Mouse (Mus musculus): ENCODE results near the gene Gm49325. TPM values are rescaled to one million over a fixed set of nuclear protein-coding genes. Genes with fewer than 3 reads are reported as not detected.
"Not testable (repeated sequence)": the region's sequence is repeated elsewhere in the genome, so short reads cannot be mapped to it uniquely, and the experiment has no call there.

Gene Gm49325
- polyA plus RNA-seq, 1 experiment from 2014 or later = 4.8 TPM

GRCm38 (mm10) chr10:77663949-77664665 lies 58.1 kb downstream of the Gm49325 start:
- Histone ChIP-seq H3K36me3 (no peaks in the 10 kb centered on the region), H3K9ac (no peak overlapping the region), H3K4me1 (no peaks in the 10 kb centered on the region), H3K27ac (no peak overlapping the region), H3K27me3 (replicated peaks) (no peaks in the 10 kb centered on the region), H3K4me3 (replicated peaks) (no peak overlapping the region), H3K9me3 (no peaks in the 10 kb centered on the region), H3K4me2 (no peak overlapping the region; the same call in 1 of the 2 replicates)
- WGBS = 43% methylated on average over 43 of the region's 43 CpGs
- ATAC-seq (ENCODE audit: insufficient read depth, low FRiP score, low read depth) = no peak

GRCm38 (mm10) chr10:77666342-77666741 lies 60.3 kb downstream of the Gm49325 start:
- ATAC-seq (ENCODE audit: insufficient read depth, low FRiP score, low read depth) = no peak
- no peaks in the 10 kb centered on the region for H3K9me3 ChIP-seq
- H3K27ac ChIP-seq = no peak overlapping the region
- no peak overlapping the region for H3K4me2 ChIP-seq
- no peaks in the 10 kb centered on the region for H3K36me3 ChIP-seq
- H3K4me3 ChIP-seq (replicated peaks) = no peak overlapping the region
- no peak overlapping the region for H3K9ac ChIP-seq
- H3K27me3 ChIP-seq (replicated peaks) = no peaks in the 10 kb centered on the region
- WGBS = 62% methylated on average over 8 of the region's 8 CpGs
- H3K4me1 ChIP-seq = no peaks in the 10 kb centered on the region

- Histone ChIP-seq H3K4me1 (no peaks in the 10 kb centered on the region), H3K9me3 (no peaks in the 10 kb centered on the region), H3K27me3 (replicated peaks) (no peaks in the 10 kb centered on the region), H3K9ac (no peak overlapping the region), H3K27ac (no peak overlapping the region), H3K36me3 (no peaks in the 10 kb centered on the region), H3K4me2 (no peak overlapping the region), H3K4me3 (replicated peaks) (no peak overlapping the region)
- WGBS = 77% methylated on average over 4 of the region's 4 CpGs
- ATAC-seq (ENCODE audit: insufficient read depth, low FRiP score, low read depth) = no peak
Observed at GRCm38 (mm10) chr10:77667402-77667801, 61.4 kb downstream of the Gm49325 start.

- Histone ChIP-seq H3K9me3 (no peaks in the 10 kb centered on the region), H3K4me1 (no peaks in the 10 kb centered on the region), H3K9ac (no peak overlapping the region), H3K4me2 (no peak overlapping the region), H3K27me3 (replicated peaks) (no peaks in the 10 kb centered on the region), H3K36me3 (no peaks in the 10 kb centered on the region), H3K27ac (no peak overlapping the region), H3K4me3 (replicated peaks) (no peak overlapping the region)
- no peak for ATAC-seq (ENCODE audit: insufficient read depth, low FRiP score, low read depth)
- 79% methylated on average over 4 of the region's 4 CpGs for WGBS
Observed at GRCm38 (mm10) chr10:77670710-77671109, 64.7 kb downstream of the Gm49325 start.

GRCm38 (mm10) chr10:77671519-77671918 lies 65.5 kb downstream of the Gm49325 start:
- Histone ChIP-seq H3K27ac (no peak overlapping the region), H3K9ac (no peak overlapping the region), H3K27me3 (replicated peaks) (peaks cover 2% of the 10 kb centered on the region; the same call in 1 of the 2 replicates), H3K36me3 (no peaks in the 10 kb centered on the region), H3K4me1 (no peaks in the 10 kb centered on the region), H3K9me3 (no peaks in the 10 kb centered on the region), H3K4me2 (no peak overlapping the region), H3K4me3 (replicated peaks) (no peak overlapping the region)
- no peak for ATAC-seq (ENCODE audit: insufficient read depth, low FRiP score, low read depth)
- WGBS = 33% methylated on average over 4 of the region's 4 CpGs

GRCm38 (mm10) chr10:77673765-77674164 lies 67.8 kb downstream of the Gm49325 start:
- Histone ChIP-seq H3K4me3 (replicated peaks) (no peak overlapping the region), H3K9ac (no peak overlapping the region), H3K27me3 (replicated peaks) (peaks cover 22% of the 10 kb centered on the region), H3K27ac (no peak overlapping the region), H3K9me3 (no peaks in the 10 kb centered on the region), H3K4me2 (no peak overlapping the region), H3K4me1 (peaks cover 10% of the 10 kb centered on the region), H3K36me3 (no peaks in the 10 kb centered on the region)
- WGBS = 56% methylated on average over 13 of the region's 13 CpGs
- ATAC-seq (ENCODE audit: insufficient read depth, low FRiP score, low read depth) = no peak

- ATAC-seq (ENCODE audit: insufficient read depth, low FRiP score, low read depth) = no peak
- no peaks in the 10 kb centered on the region for H3K9me3 ChIP-seq
- H3K4me3 ChIP-seq (replicated peaks) = peak overlapping the region; percentile 32
- H3K4me2 ChIP-seq = peak overlapping the region; percentile 58
- H3K36me3 ChIP-seq = no peaks in the 10 kb centered on the region
- no peak overlapping the region for H3K27ac ChIP-seq
- H3K27me3 ChIP-seq (replicated peaks) = peaks cover 26% of the 10 kb centered on the region
- H3K4me1 ChIP-seq = peaks cover 10% of the 10 kb centered on the region
- no peak overlapping the region for H3K9ac ChIP-seq
- under 1% methylated on average over 35 of the region's 35 CpGs for WGBS
Observed at GRCm38 (mm10) chr10:77677562-77677961, 71.6 kb downstream of the Gm49325 start.

GRCm38 (mm10) chr10:77682994-77683393 lies 77.0 kb downstream of the Gm49325 start:
- Histone ChIP-seq H3K9me3 (no peaks in the 10 kb centered on the region), H3K4me3 (replicated peaks) (no peak overlapping the region), H3K4me2 (no peak overlapping the region), H3K9ac (no peak overlapping the region), H3K36me3 (no peaks in the 10 kb centered on the region), H3K27ac (no peak overlapping the region), H3K27me3 (replicated peaks) (peaks cover 22% of the 10 kb centered on the region), H3K4me1 (peaks cover 6% of the 10 kb centered on the region)
- ATAC-seq (ENCODE audit: insufficient read depth, low FRiP score, low read depth) = no peak
- WGBS = 77% methylated on average over 7 of the region's 7 CpGs

GRCm38 (mm10) chr10:77684181-77684580 lies 78.2 kb downstream of the Gm49325 start:
- H3K4me1 ChIP-seq = 0 out of 2 replicates have a peak, but pooled peaks cover 3% of the 10 kb centered on the region
- H3K4me2 ChIP-seq = no peak overlapping the region
- WGBS = 35% methylated on average over 8 of the region's 8 CpGs
- no peaks in the 10 kb centered on the region for H3K36me3 ChIP-seq
- H3K27ac ChIP-seq = no peak overlapping the region
- H3K9me3 ChIP-seq = no peaks in the 10 kb centered on the region
- H3K9ac ChIP-seq = no peak overlapping the region
- peaks cover 13% of the 10 kb centered on the region for H3K27me3 ChIP-seq (replicated peaks)
- no peak overlapping the region for H3K4me3 ChIP-seq (replicated peaks)
- no peak for ATAC-seq (ENCODE audit: insufficient read depth, low FRiP score, low read depth)

- 0 out of 2 replicates have a peak, but pooled peaks cover 3% of the 10 kb centered on the region for H3K4me1 ChIP-seq
- no peaks in the 10 kb centered on the region for H3K36me3 ChIP-seq
- H3K4me2 ChIP-seq = peak within 1 kb of the TSS; percentile 33
- H3K9ac ChIP-seq = no peak within 1 kb of the TSS
- ATAC-seq (ENCODE audit: insufficient read depth, low FRiP score, low read depth) = peak; percentile 69
- H3K27ac ChIP-seq = peak within 1 kb of the TSS; percentile 64
- H3K4me3 ChIP-seq (replicated peaks) = no peak within 1 kb of the TSS
- 7% methylated on average over 22 of the region's 22 CpGs for WGBS
- no peaks in the 10 kb centered on the region for H3K9me3 ChIP-seq
- H3K27me3 ChIP-seq (replicated peaks) = peaks cover 13% of the 10 kb centered on the region
Observed at GRCm38 (mm10) chr10:77685895-77686664, 80.1 kb downstream of the Gm49325 start, which contains the start of gene Tspear. Tspear (plus strand) TSS chr10:77686569.

- Histone ChIP-seq H3K4me2 (peak overlapping the region; percentile 33; the same call in 1 of the 2 replicates), H3K4me3 (replicated peaks) (no peak overlapping the region), H3K27ac (peak overlapping the region; percentile 64; the same call in 1 of the 2 replicates), H3K9me3 (no peaks in the 10 kb centered on the region), H3K36me3 (no peaks in the 10 kb centered on the region), H3K4me1 (0 out of 2 replicates have a peak, but pooled peaks cover 3% of the 10 kb centered on the region), H3K27me3 (replicated peaks) (peaks cover 13% of the 10 kb centered on the region), H3K9ac (no peak overlapping the region)
- no peak for ATAC-seq (ENCODE audit: insufficient read depth, low FRiP score, low read depth)
- 15% methylated on average over 10 of the region's 10 CpGs for WGBS
Observed at GRCm38 (mm10) chr10:77687021-77687420, 81.0 kb downstream of the Gm49325 start.

GRCm38 (mm10) chr10:77690356-77690807 lies 84.4 kb downstream of the Gm49325 start, which contains the start of gene Gm19402:
Gm19402 (minus strand) TSS chr10:77690757.
- not testable (repeated sequence) for ATAC-seq (ENCODE audit: insufficient read depth, low FRiP score, low read depth); H3K9me3 ChIP-seq; H3K9ac ChIP-seq; H3K36me3 ChIP-seq; H3K4me2 ChIP-seq; H3K4me1 ChIP-seq; H3K4me3 ChIP-seq (replicated peaks); H3K27ac ChIP-seq
- H3K27me3 ChIP-seq (replicated peaks) = peaks cover 13% of the 10 kb centered on the region
- 74% methylated on average over 3 of the region's 3 CpGs for WGBS
